Mouse (Mus musculus) large intestine, adult 2 months (tissue): Measurements from ENCODE around the gene Gm44511. TPM values are rescaled to one million over a fixed set of nuclear protein-coding genes. Genes with fewer than 3 reads are reported as not detected.
A peak's percentile ranks its signal among the peaks of the same experiment; 100 is the strongest.
"Not testable (repeated sequence)": the region's sequence is repeated elsewhere in the genome, so short reads cannot be mapped to it uniquely, and the experiment has no call there.

Experiments
- DNase-seq: peaks from one replicate; pipeline ENCODE4 v3.0.0-alpha.2; 2012; ENCODE audit warnings: low read depth, low spot score
- WGBS: fragments of 180-500 bp; shearing (Covaris S2); methylation state at CpG from one replicate; pipeline ENCODE4 v1.1.7; 2018; 5-methylcytosine and 5-hydroxymethylcytosine counted together
- polyA plus RNA-seq: library from polyadenylated mRNA; depleted of rRNA; stranded (reverse); fragments of >200 nt; gene quantifications from 2 replicates; pipeline ENCODE4 v1.2.3, GENCODE M21; 2012

The Gm44511 gene
- polyA plus RNA-seq, 1 experiment = 1.6 TPM

DNA sequence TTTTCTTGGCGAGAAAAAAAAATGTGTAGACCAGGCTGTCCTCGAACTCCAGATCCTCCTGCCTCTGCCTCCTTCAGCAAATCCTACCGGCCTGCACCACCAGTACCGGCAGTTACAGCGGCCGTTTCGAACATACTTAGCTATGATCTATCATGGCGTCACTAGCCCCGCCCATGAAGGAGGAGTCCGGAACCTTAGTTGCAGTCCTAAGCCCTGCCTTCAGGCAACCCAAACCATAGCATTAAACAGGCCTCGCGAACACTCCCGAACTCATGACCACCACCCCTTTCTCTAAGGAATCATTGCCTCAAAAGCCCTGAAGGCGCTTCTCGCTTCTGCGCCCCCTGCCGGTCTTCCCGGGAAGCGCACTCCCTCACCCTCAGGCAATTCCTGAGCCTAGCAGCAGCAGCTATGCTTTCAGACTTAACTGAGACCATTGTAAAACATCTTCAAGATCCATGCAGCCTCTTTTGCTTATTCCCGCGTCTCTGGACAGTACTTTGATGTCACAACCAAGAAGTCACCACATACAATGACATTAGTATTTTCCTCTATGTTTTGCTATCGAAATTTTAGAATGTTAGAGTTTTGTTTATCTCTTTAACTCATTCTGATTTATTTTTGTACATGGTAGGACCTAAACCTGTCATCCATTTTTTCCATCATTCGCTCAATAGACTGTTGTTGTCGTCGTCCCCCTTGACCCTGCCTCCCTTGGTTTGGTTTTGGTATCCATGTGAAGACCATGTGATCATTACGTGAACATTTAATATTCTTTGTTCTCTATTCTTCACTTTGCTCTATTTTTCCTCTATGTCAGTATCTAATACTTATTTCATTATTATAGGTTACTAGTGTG lies 22.9 kb downstream of the Gm44511 start:
- peak; percentile 90 for DNase-seq

DNA sequence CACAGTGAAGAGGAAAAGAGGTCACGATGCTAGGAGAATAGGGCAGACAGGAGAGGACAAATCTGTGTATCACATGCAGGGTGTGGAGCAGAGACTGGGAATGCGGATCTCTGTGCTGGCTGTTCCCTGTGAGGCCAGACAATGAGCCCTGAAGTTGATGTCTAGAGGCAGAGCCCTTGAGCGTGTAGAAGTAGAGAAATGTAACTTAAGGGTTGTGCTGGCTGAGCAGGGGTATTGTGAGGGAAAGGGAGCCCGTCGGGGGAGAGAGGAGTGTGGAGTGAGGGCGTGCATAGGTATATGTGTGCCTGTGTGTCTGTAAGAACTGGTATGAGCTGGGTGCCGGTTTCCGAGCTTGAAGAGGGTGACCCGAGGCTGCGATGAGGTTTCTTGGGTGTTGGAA lies 23.6 kb downstream of the Gm44511 start:
- WGBS = 10% methylated on average over 10 of the region's 10 CpGs
- peak; percentile 19 for DNase-seq

More for the DNA sequence above, 22.9 kb downstream of the Gm44511 start:
- WGBS = 6% methylated on average over 26 of the region's 26 CpGs

DNA sequence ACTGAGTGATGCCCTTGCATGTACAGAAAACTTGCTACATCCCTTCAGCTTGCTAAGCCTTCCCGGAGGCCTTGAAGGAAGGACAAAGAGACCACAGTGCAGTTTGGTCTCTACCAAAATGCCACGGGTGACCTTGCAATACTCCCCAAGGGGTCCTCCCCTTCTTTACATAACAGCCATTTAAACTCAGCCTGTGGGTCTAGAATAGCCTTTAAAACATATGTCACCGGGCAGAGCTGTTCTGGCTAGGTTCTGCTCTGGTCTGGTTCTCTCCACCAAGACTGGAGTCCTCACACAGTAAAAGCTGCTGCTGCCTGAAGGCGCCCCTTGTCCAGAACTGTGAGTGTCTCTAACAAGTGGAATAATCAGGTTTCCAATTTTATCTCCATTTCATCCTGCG lies 25.4 kb downstream of the Gm44511 start:
- WGBS = 81% methylated on average over 5 of the region's 5 CpGs
- DNase-seq = not testable (repeated sequence)

DNA sequence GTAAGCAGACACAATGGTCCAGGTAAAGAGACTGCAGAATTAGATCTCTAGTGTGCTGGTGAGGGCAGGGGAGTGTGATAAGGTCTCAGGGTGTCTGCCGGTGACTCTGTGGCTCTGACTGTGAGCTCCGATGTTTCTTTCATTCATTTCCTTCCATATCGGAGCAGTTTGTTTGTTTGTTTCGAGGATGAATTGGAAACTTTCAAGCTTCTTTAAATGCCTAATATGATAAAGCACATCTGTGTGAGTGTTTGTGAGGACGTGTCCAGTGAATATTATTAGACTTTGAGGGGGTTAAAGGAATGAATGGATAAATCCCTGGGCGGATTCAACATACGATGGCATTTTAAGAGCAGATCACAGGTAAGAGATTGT lies 26.2 kb downstream of the Gm44511 start:
- 16% methylated on average over 7 of the region's 7 CpGs for WGBS
- DNase-seq = no peak

DNA sequence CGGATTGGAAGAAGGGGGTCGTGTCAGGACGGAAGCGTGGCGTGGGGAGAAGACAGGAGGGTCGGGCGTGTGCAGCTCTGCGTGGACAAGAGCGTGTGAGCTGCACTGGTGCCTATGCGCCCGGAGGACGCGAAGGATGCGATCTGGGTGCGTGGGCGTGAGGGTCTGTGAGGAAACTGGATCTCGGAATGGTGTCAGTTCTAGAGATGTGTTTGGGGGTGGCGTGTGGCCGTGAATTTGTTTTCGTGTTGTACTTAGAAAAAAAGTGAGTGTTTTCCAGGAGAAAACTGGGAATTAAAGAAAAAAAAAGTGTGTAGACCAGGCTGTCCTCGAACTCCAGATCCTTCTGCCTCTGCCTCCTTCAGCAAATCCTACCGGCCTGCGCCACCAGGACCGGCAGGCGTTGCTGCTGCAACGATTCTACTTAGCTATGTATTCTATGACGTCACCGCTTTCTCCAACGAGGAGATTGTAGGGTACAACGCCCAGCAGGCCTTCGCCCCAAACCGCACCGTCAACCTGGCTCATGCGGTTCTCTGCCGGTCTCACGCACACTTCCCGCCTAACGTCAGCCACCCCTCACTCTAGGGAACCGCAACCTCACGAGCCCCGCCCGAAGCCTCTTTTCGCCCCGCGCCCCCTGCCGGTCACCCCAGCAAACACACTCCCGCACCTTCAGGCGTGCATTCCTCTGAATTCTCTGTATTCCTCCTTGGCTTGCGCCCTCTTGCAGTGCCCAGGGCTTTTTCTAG lies 26.8 kb downstream of the Gm44511 start:
- 1% methylated on average over 49 of the region's 49 CpGs for WGBS
- DNase-seq = peak; percentile 40

DNA sequence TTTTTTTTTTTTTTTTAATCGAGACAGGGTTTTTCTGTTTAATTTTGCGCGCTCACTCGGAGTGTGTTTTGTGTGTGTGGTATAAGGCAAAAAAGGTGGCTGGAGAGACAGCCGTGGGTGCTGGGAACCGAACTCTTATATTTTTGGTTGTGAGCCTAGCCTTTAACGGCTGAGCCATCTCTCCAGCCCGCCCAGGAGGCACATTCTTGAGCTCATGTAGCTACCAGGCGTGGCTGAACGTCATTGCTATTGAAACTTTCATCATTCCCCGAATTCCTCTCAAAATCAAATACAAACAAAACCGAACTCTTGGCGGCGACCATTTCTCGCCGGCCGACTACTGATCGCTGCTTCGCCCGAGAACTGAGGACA lies 27.4 kb downstream of the Gm44511 start:
- under 1% methylated on average over 20 of the region's 20 CpGs for WGBS

DNA sequence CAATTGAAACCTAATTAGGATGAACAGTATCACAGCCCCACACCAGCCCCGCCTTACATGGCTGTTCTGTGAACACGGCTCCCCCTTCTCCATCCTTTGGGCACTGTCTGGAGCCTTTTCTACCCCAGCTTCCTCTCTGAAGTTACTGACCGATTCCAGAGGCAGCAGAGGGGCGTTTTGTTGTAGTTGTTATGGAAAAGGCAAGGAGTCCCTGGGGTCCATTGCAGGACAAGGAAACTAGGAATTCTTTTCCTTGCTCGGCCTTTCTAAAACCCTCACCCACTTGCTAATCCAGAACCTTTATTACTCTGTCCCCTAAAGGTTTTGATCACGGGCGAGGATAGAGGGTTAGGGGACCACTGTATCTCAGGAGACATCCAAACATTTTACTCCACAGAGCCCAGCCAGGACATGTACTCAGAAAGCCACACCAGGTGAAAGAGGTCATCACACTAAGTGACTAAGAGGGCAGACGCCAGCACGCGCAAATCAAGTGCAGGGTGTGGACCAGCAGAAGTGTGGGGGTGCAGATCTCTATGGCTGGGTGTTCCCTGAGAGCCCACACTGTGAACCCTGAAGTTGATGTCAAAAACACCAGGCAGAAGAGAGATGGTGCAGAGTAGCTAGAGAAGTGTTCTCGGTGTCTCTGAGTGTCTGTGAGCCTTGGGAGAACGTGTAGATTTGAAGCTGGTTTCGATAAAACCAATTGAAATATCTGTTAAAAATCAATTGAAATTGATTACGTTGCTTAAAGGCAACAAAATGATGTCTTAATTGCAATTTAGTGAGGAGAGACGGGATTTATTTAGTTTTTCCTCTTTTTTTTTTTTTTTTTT lies 28.0 kb downstream of the Gm44511 start:
- no peak for DNase-seq
- WGBS = 31% methylated on average over 15 of the region's 15 CpGs

More for the DNA sequence above, 27.4 kb downstream of the Gm44511 start:
- peak; percentile 40 for DNase-seq

DNA sequence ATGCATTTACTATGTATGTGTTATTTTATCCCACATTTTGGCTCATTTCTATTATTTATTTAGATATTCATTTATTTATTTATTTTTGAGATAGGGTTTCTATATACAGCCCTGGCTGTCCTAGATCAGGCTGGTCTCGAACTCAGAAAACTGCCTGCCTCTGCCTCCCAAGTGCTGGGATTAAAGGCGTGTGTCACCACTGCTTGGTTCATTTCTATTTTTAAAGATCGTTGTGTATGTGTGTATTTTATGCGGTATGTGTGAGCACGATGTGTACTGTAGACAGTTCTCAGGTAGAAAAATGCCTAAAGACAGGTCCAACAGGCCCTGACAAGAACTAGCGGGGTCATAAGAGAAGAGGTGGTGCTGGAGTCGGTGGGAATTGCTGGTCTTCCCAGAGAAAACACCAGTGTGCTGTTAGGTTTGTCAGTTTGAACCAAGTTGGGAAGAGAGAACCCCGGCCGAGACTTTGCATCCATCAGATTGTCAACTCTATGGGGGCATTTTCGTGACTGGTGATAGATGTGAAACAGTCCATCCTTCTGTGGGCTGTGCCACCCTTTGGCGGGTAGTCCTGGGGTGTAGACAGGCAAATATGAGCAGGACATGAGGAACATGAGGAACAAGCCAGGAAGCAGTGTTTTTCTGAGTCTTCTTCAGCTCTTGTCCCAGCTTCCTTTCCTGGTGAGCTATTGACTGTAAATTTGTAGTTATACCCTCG lies 28.8 kb downstream of the Gm44511 start:
- 78% methylated on average over 12 of the region's 12 CpGs for WGBS
- no peak for DNase-seq

DNA sequence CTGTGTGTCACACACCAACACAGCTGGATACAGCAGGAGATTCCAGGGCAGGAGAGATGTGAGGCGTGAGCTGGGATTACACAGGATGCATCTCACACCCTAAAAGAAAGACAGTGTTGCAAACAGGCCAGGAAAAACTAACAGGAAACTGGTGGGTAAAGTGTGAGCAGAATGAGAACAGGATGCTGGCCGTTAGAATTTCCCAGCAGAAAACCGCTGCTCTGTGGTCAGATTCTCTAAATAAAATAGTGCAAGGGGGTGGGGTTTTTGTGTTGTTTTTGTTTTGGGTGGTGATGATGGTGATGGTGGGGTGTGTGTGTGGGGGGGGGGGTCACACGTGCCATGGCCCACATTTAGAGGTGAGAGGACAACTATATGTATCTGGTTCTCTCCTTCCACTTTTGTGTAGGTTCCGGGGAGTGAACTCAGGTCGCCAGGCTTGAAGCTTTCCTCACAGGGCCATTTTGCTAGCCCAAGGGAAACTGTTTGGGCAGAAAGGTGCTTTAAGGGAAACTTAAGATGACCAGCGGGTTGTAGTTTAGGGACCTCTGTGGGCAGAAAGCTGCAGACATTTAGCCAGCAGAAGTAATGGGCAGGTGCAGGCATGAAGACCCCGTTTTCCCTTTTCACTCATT lies 29.7 kb downstream of the Gm44511 start:
- 75% methylated on average over 8 of the region's 8 CpGs for WGBS
- DNase-seq = no peak

DNA sequence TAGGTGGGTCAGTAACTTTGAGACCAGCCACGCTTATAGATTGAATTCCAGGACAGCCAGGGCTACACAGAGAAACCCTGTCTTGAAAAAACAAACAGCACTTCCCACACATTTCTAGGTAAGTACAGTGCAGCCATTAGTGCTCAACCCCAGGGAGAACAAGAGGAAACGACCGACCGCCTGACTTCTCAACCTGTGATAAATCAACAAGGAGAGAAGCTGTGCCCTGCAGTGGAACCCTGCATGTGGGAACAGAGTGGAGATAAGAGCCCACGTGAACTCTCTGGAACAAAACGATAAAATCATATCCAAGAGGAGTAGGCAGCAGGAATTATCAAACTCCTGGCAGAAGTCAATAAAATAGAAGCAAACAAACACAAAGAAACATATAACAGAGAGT lies 32.4 kb downstream of the Gm44511 start:
- 41% methylated on average over 6 of the region's 6 CpGs for WGBS
- DNase-seq = no peak

DNA sequence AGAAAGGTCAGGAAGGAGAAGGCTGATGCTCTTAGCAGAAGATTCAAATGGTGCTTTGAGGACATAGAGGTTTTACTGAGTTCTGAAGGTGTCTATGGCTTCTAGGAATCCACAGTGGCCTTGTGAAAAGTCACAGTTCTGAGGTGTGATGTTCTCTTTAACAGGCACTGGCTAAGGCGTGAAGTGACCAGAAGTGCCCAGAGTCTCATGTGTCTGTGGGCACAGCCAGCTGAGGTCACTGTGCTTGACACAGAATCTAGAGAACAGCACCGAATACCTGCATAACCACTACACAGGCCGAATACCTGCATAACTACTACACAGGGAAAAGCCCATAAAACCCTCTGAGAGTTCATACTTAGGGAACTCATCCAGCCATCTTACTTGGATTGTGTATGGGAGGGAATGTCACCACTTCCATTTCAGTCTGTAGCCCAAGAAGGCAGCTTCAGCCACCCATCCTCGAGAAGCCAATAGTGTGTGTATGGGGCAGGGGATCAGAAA lies 35.6 kb downstream of the Gm44511 start:
- WGBS = 79% methylated on average over 4 of the region's 4 CpGs

DNA sequence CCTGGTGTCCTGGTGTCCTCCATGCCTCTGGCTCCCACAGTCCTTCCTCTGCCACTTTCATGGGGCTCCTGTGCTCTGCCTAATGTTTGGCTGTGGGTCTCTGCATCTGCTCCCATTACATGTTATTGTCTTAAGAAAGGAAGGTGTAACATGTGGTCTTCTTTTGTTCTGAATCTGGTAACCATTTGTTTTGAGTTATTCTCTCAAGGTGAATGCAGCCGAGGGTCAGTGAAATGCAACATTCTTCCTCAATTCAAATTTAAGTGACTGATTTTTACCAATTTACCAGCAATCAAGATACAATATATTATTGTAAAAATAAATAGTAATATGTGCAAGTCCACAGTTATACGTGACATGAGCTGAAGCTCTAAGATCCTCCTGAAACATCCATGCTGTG lies 37.0 kb downstream of the Gm44511 start, which contains the start of gene Klrb1c:
Gene Klrb1c (minus strand): TSS at position 101 of the 400 bp plus-strand sequence.
- WGBS = 94% methylated on average over 2 of the region's 2 CpGs
- no peak for DNase-seq

More for the DNA sequence above, 35.6 kb downstream of the Gm44511 start:
- DNase-seq = not testable (repeated sequence)

DNA sequence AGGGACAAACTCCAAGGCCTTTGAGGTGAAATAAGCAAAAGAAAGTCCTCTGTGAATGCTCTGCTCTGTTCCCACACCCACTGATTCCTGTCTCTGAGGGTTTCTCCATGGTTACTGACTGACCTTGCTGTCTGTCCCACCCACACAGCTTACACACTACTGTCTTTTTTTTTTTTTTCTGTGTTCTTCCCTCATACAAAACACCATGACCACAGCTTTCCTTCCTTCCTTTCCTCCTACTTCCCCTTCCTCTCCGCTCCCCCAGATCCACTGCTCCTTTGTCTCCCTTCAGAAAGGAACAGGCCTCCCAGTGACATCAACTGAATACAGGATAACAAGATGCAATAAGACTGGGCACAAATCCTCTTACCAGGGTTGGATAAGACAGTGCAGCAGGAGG lies 37.6 kb downstream of the Gm44511 start:
- 91% methylated on average over 1 of the region's 1 CpGs for WGBS
- no peak for DNase-seq

DNA sequence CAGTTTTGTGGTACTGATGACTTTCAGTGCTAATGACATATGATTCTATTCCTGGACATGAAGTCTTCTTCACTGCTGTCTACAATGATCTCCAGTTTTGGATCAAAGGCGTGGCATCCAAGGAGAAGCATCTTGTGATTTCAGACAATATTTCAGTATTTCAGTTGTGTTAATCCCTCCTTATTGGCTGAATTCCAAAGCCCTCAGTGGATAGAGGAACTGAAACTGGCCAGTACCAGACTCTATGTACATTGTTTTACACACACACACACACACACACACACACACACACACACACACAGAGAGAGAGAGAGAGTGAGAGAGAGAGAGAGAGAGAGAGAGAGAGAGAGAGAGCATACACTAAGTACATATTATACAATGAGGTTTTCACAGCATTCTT lies 39.7 kb downstream of the Gm44511 start:
- not testable (repeated sequence) for DNase-seq
- WGBS = 72% methylated on average over 1 of the region's 1 CpGs

DNA sequence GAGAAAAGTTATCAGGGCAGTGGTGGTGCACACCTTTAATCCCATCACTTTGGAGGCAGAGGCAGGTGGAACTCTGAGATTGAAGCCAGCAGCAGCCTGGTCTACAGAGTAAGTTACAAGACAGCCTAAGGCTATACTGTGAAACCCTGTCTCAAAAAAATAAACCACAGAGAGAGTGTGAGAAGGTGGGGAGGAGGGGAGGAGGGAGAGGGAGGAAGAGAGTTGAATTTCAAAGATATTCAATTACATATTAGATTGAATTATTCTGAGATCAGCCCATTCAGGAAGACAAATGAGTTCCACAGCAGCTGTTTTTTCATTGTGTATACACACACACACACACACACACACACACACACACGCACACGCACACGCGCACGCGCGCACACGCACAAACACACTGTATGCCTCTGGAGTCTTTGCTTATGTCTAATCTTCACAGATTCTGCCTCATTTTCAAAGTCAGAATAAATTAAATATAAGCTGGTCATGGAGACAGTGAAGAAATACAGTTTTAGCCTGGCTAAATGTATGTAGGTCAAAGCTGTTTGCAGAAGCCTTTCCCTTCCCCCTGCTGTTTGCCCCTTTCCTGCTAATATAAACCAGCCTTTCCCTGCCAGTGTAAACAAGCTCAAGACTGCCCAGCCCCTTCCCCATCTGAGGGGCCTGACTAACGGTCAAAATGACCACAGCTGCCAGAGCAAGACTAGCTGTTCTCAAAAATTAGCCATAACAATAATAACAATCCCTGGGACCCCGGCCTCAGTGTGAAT lies 56.4 kb downstream of the Gm44511 start:
- WGBS = 77% methylated on average over 10 of the region's 10 CpGs
- no peak for DNase-seq

DNA sequence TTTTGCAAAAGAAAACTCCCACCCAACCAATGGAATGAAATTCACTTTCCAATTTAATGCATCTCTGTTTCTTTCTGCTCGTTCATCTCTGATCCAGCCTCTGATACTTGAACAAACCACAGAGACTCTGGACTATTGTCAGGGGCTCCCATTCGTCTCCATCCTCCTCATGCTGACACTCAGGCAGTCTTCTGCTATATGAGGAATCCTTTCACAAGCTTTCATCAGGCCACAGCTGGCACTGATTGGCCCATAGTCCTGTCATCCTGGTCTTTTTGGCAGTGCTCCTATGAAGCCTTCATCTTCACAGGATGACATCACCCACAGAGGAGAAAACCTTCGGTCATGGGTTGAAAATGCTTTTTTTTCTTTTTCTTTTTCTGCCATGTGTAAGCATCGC lies 58.1 kb downstream of the Gm44511 start:
- no peak for DNase-seq
- WGBS = 79% methylated on average over 4 of the region's 4 CpGs

DNA sequence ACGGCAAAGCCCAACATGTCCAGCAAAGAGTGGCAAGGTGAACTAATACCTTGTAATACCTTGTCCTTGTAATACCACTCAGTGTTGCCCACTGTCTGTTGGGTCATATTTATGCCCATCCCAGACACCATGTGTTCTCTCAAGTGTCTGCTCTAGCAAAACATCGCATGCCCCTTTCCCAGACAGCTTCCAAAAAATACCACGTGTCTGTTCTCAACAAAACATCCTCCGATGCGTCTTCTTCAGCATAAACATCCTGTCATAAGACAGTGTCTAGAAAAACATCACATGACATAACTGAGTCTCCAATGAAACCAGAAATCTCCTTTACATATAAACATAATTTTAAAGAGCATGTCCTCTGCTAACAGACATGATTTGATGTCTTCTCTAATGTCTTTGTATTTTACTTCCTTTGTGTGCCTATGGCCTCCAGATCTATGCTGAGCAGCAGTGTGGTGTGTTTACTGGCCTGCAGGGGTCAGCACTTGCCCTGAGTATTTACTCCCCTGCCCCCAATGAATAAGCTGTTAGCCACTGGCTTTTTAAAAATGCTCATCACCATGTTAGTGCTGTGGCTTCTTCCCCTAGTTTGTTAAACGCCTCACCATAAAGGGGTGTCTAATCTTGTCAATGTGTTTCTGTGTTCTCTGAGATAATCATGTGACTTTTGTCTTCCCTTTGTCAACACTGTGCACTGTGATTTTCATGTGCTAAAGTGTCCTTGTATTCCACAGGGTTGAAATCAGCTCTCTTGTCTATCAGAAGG lies 59.4 kb downstream of the Gm44511 start:
- 53% methylated on average over 6 of the region's 6 CpGs for WGBS
- not testable (repeated sequence) for DNase-seq
